Mouse (Mus musculus) lung, postnatal 36 days (tissue): ENCODE results near the gene Pecam1.

Source experiments
- DNase-seq: peaks from one replicate; pipeline ENCODE4 v3.0.0; 2022; ENCODE audit warnings: mixed read lengths

Pecam1 gene

DNA sequence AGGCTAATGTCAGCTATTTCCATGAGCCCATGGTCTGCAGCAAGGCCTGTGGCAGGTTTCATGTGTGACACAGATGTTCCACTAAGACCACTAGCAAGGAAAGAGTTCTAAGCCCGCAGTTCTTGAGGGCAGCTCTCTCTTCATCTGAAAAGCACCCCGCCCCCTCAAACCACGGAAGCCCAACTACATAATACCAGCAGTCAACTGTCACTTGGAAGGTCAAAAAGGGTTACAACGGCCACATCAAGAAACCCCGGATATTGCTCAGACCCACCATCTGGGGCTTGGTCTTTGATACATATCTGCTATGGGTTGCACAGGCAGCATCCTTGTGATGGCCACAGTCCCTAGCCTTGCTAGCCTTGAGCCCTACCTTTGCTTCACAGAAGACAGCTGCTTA lies 62.1 kb downstream of the Pecam1 start:
- DNase-seq, result no peak

GRCm38 (mm10) chr11:106687293-106687692 lies 63.1 kb downstream of the Pecam1 start:
- no peak for DNase-seq

GRCm38 (mm10) chr11:106684027-106684426 lies 66.4 kb downstream of the Pecam1 start:
- DNase-seq, result no peak

GRCm38 (mm10) chr11:106683345-106683744 lies 67.1 kb downstream of the Pecam1 start:
- peak; percentile 63 for DNase-seq

GRCm38 (mm10) chr11:106681138-106681537 lies 69.3 kb downstream of the Pecam1 start:
- no peak for DNase-seq

DNA sequence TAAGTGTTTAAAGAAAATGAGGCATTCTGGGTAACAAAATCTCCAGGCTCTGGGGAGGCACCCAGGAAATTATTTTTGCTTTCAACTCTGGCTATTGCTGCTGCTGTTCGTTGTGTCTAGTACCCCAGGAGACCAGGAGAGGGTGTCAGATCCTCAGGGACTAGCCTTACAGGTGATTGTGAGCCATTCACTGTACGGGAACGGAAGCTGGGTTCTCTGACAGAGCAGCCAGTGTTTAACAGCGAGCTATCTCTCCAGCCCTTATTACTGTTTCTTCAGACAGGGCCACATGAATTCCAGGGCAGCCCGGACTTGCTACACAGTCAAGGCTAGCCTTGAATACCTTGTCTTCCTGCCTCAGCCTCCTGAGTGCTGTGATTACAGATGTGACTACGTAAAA lies 70.6 kb downstream of the Pecam1 start:
- DNase-seq, result peak; percentile 72

DNA sequence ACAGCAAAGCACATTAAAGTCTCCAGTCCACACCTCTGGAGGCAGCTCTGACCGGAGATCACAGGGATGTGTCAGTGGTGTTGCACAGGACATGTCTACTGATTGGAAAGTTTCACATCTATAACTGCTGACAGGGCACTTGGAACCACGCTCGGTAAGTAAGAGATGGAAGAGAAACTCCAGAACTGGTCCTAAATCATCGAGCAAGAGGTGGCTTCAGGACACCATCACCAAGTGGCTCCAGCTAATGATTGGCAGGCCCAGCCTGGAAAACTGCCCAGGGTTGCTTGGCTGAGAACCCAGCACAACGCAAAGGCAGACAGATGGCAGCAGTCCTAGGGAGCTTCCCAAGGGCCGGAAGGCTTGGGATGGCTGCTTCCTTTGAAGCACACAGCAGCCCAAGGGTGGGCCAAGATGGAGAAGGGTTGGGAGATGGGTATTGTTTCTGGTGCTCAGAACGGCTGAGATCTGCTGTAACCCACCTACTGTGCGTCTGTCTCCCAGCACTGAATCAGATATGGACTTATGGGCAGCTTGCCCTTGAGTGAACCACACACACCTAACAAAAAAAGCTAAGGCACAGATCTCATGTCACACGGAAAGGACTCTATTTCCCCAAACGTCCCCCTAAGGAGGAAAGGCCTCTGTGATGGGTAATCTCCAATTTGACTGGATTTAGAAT lies 72.4 kb downstream of the Pecam1 start:
- DNase-seq, result peak; percentile 95

DNA sequence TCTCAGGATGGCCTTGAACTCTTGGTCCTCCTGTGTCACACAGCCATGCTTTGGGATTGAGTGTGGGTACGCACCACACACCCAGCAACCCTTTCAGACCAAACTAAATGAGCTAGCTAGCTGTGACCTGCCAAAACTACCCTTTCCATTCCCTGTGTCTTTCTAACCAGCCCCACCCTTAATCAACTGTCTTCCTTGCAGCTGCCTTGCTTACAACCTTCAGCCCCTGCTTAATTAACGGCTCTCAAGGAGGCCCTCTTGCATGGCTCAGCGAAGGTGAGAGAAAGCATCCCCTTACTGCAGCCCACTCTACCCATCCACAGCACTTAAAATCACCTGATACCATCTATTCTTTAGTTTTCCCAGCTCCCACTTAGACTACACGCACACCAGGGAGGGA lies 73.1 kb downstream of the Pecam1 start:
- DNase-seq, result no peak

DNA sequence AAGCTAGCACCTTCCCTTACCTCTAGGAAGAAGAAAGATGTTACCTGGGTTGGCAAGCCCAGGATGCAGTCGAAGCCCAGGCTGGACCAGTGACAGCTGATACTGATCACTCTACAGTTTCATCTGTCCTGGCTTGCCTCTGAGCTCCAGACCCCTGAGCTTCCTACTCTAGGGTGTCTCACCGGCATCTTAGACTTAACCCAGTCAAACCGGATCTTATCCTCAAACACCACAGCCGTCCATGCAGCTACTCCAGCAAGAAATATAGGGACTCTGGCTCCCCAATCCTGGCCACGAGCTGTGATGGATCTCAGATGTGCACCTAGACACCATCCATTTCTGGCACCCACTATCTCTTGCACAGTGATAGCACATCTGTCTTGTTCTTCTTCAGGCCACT lies 74.6 kb downstream of the Pecam1 start:
- no peak for DNase-seq

DNA sequence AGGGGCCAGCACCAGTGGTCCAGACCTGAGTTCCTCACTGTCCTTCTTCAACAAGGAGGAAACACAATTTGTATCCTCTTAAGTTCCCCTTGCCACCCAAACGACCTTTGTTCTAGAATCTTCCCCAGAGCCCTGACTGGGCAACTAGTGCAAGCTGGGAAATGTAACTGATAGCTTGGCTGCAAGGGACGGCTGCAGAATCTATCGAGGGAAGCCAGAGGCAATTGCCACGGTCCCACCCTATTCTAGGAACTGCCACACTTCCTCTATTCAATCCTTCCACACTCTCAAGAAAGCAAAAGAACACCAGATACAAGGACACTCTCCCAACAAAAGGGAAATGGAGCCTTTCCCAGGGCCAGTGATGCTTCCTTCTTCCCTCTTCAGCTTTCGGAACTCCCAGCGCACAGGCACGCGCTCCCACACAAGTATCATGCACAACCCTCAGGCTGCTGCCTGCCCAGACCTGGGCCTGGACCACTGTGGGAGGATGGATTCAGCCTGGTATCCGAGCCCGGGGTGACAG lies 75.2 kb downstream of the Pecam1 start:
- peak; percentile 87 for DNase-seq

- peak; percentile 92 for DNase-seq
Measured at GRCm38 (mm10) chr11:106674612-106675153, 75.7 kb downstream of the Pecam1 start.

GRCm38 (mm10) chr11:106673727-106674611 lies 76.5 kb downstream of the Pecam1 start:
- DNase-seq, result no peak

GRCm38 (mm10) chr11:106672919-106673505 lies 77.4 kb downstream of the Pecam1 start:
- DNase-seq, result no peak

- DNase-seq, result no peak
Measured at GRCm38 (mm10) chr11:106671801-106672200, 78.6 kb downstream of the Pecam1 start.

- DNase-seq, result no peak
Measured at GRCm38 (mm10) chr11:106670951-106671478, 79.4 kb downstream of the Pecam1 start.

DNA sequence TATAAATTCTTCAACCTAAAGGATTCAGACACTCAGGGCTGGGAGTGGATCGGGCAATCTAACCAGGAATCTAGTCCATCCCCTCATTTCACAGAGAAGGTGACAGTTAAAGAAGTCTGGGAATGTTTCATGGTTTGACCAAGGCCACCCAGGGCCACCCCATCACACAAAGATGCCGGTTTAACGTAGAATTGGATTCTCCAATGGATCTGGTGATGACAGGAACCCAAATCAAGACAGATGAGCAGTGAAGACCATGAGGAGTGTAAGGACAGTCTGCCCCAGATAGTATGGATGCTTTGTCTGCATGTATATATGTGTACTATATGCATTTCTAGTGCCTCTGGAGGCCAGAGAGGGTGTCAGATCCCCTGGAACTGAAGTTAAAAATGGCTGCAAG lies 80.2 kb downstream of the Pecam1 start:
- no peak for DNase-seq

DNA sequence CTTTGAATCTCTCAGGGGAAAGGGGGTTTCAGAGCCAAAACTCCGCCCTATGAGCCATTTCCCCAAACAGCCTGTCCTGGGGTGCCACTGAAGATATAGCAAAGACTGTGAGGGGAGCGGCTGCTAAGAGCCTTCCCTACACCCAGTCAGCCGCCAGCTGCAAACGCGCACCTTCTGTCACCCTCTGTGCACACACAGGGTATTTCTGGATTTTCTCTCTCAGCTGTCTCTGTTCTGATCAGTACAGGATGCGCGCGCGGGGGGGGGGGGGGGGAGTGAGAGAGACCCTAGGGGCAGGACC lies 80.6 kb downstream of the Pecam1 start:
- DNase-seq, result peak; percentile 71

DNA sequence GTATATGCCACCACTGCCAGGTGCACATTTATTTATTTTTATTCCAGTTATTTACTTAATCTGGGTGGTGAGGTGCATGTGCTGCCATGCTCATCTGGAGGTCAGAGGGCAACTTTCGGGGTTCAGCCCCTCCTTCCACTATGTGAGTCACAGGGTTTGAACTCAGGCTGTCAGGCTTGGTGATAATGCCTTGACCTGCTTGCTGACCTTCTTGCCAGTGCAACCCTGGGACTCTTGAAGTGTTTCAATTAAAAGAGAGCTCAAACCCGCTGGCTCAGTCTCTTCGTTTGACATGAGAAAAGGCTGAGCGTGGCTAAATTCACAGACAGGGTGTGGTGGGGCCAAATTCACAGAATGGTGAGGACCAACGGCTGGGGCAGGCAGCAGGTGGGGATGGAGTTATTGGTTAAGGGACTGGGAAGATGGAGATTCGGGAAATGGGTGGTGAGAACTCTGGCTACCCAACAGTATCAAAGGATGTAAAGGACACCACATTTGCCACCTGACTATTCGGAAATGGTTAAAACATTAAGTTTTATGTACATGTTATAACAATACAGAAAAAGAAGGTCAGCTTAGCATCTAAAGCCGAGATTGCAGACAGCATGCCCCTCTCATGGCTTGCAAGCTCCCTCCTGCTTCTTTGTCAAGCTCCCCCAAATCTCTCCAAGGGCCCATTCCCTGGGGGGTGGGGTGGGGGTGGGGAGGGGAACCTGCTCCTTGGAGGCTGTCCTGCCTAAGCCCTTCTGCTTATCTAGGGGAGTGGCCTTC lies 81.1 kb downstream of the Pecam1 start:
- DNase-seq, result no peak

DNA sequence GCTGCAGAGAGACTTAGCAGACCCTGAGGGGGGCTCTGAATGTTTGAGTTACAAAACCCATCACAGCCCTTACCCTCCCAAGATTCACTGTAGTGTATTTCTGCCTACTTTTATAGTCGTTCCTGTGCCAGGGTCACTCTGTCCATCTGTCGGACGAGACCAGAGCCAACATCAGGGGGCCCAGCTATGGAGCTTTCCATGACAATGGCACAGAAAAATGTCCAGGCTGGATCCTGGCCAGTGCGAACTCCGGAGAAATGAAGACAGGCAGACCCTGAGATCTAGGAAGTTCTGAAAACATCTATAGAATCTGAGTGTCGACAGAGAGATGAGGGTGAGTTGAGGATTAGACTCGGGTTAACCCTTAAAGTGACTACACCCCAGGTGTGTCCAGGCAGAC lies 82.1 kb downstream of the Pecam1 start:
- no peak for DNase-seq

DNA sequence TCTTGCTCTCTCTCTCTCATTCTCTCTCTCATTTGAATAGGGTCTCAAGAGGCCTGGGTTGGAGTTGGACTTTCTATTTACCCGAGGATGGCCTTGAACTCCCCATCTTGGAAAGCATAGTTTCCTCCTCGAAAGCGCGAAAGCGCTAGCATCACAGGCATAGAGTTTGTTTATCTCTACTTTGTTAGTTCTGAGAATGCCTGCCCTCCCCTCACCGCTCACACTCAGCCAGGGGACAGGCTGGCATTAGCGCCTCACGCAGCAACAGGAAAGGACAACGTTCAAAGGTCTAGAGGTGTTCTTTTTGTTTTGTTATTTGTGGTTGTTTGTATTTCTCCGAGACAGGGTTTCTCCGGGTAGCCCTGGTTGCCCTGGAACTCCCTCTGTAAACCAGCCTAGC lies 82.6 kb downstream of the Pecam1 start:
- DNase-seq, result no peak

GRCm38 (mm10) chr11:106666470-106667107 lies 83.8 kb downstream of the Pecam1 start:
- no peak for DNase-seq

DNA sequence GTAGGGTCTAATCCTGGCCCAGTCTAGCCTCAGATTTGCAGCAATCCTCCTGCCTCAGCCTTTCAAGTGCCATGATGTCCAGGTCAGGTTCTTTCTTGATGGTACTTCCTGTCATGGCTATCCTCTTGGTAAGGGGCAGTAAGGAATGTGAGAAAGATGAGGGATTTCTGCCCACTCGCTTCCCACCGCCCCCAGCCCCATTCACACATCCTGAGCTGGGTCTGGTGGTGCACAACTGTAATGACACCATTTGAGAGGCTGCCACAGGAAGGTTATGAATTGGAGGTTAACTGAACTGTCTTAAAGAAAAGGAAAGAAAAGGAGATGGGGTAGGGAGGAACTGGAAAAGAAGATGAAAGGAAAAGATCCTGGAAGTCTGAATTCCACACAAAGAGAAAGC lies 84.6 kb downstream of the Pecam1 start:
- no peak for DNase-seq
